8 mouse cellular contexts compared by ENCODE assay signal in the genomic region with DNA sequence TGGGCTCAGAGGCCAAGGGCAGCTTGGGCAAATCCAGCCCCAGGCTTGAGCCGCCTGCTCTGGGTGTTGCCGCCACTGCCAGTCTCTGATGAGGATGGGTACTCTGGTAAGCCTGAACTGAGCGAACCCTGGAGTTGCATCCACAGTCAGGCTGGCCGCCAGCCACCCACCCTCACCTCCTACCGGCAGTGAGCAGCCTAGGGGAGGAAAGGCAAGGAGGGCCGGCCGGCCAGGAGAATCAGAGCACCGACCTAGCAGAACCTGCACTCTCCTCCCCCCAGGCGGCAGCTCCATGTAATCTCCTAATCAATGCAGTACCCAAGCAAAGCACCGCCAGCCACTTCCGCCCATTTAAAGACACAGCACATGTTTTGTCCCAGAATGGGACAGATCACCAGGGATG.
DNase-seq lines count a peak whose midpoint lies in the region; ATAC-seq lines count a peak whose summit lies in the region.

No protein-coding gene starts in this region.

- H3K4me1 ChIP-seq in heart, embryonic 16.5 days (ENCODE audit: control insufficient read depth, insufficient read depth, low read length): peaks cover 18% of the 10 kb centered on the region
- peaks cover 9% of the 10 kb centered on the region for H3K4me1 ChIP-seq in embryonic facial prominence, embryonic 15.5 days
- H3K4me1 ChIP-seq in midbrain, embryonic 12.5 days: peaks cover 25% of the 10 kb centered on the region

- no peak for DNase-seq in heart, postnatal 10 days
- DNase-seq in kidney, adult 18-20 months: peak; percentile 62
- peak; percentile 73 to 86 for DNase-seq in left cerebral cortex, postnatal 25 days (ENCODE audit: low spot score in 2 of 2)
- DNase-seq in telencephalon, adult 2 months (ENCODE audit: low read depth, low spot score): peak; percentile 76
- no peak for DNase-seq in gastrocnemius, postnatal 4 days (ENCODE audit: low spot score in 2 of 2)

- H3K4me3 ChIP-seq in heart, embryonic 16.5 days (ENCODE audit: low read length): peak overlapping the region; percentile 17; the same call in 1 of the 2 replicates
- H3K4me3 ChIP-seq in embryonic facial prominence, embryonic 15.5 days (replicated peaks): peak overlapping the region; percentile 17
- H3K4me3 ChIP-seq in midbrain, embryonic 12.5 days: peak overlapping the region; percentile 38

- no peaks in the 10 kb centered on the region for H3K27me3 ChIP-seq in heart, embryonic 16.5 days (ENCODE audit: control insufficient read depth, insufficient read depth, low read length)
- no peaks in the 10 kb centered on the region; the same call in 1 of the 2 replicates for H3K27me3 ChIP-seq in embryonic facial prominence, embryonic 15.5 days
- peaks cover 3% of the 10 kb centered on the region; the same call in 1 of the 2 replicates for H3K27me3 ChIP-seq in midbrain, embryonic 12.5 days

- no peak overlapping the region; the same call in 1 of the 2 replicates for H3K9ac ChIP-seq in heart, embryonic 16.5 days (ENCODE audit: low read length)
- H3K9ac ChIP-seq in embryonic facial prominence, embryonic 15.5 days: no peak overlapping the region
- peak overlapping the region; percentile 54; the same call in 1 of the 2 replicates for H3K9ac ChIP-seq in midbrain, embryonic 12.5 days (replicated peaks)

- no peaks in the 10 kb centered on the region for H3K36me3 ChIP-seq in heart, embryonic 16.5 days (ENCODE audit: control insufficient read depth, insufficient read depth)
- H3K36me3 ChIP-seq in embryonic facial prominence, embryonic 15.5 days: no peaks in the 10 kb centered on the region
- H3K36me3 ChIP-seq in midbrain, embryonic 12.5 days: no peaks in the 10 kb centered on the region

- 13% methylated on average over 11 of the region's 11 CpGs for WGBS in heart, embryonic 16.5 days
- 8% methylated on average over 11 of the region's 11 CpGs for WGBS in embryonic facial prominence, embryonic 15.5 days
- 3% methylated on average over 11 of the region's 11 CpGs for whole genome bisulfite sequencing in midbrain, embryonic 12.5 days

- H3K9me3 ChIP-seq in heart, embryonic 16.5 days (replicated peaks; ENCODE audit: control insufficient read depth, low read length): no peaks in the 10 kb centered on the region
- H3K9me3 ChIP-seq in embryonic facial prominence, embryonic 15.5 days (replicated peaks): no peaks in the 10 kb centered on the region
- H3K9me3 ChIP-seq in midbrain, embryonic 12.5 days: no peaks in the 10 kb centered on the region

- intact Hi-C loops in heart, postnatal 10 days (cut with DNase I): no loop called here
- intact Hi-C loops in left cerebral cortex, postnatal 25 days (cut with DNase I): no loop called here

- no peak overlapping the region for H3K27ac ChIP-seq in heart, embryonic 16.5 days (ENCODE audit: low read length)
- H3K27ac ChIP-seq in embryonic facial prominence, embryonic 15.5 days (replicated peaks): no peak overlapping the region
- peak overlapping the region; percentile 30 for H3K27ac ChIP-seq in midbrain, embryonic 12.5 days (replicated peaks)

- peak overlapping the region; percentile 51 for H3K4me2 ChIP-seq in heart, embryonic 16.5 days (ENCODE audit: low read depth, low read length)
- H3K4me2 ChIP-seq in embryonic facial prominence, embryonic 15.5 days (replicated peaks): peak overlapping the region; percentile 42
- peak overlapping the region; percentile 53 for H3K4me2 ChIP-seq in midbrain, embryonic 12.5 days (replicated peaks)

- no peak for ATAC-seq in heart, embryonic 16.5 days (replicated peaks; ENCODE audit: extremely low read depth, insufficient read depth, low FRiP score)
- ATAC-seq in embryonic facial prominence, embryonic 15.5 days (ENCODE audit: insufficient number of reproducible peaks, low FRiP score, low TSS enrichment, low read depth): peak; percentile 63; the same call in 1 of the 2 replicates
- peak; percentile 85 for ATAC-seq in midbrain, embryonic 12.5 days (ENCODE audit: low FRiP score, low read depth)

Comparison
In these comparisons a context has a peak if more than half of its experiments do, and no peak if none do; other contexts are left out.
1. DNase-seq: peak in kidney, adult 18-20 months (single experiment), left cerebral cortex, postnatal 25 days (2 of 2) and telencephalon, adult 2 months (single experiment); none in heart, postnatal 10 days (0 of 2) and gastrocnemius, postnatal 4 days (0 of 2).
2. Peak in every context shown above with its lines, with median percentiles within 50 percentile points of each other: H3K4me2 ChIP-seq and H3K4me3 ChIP-seq.